In the genomic region with DNA sequence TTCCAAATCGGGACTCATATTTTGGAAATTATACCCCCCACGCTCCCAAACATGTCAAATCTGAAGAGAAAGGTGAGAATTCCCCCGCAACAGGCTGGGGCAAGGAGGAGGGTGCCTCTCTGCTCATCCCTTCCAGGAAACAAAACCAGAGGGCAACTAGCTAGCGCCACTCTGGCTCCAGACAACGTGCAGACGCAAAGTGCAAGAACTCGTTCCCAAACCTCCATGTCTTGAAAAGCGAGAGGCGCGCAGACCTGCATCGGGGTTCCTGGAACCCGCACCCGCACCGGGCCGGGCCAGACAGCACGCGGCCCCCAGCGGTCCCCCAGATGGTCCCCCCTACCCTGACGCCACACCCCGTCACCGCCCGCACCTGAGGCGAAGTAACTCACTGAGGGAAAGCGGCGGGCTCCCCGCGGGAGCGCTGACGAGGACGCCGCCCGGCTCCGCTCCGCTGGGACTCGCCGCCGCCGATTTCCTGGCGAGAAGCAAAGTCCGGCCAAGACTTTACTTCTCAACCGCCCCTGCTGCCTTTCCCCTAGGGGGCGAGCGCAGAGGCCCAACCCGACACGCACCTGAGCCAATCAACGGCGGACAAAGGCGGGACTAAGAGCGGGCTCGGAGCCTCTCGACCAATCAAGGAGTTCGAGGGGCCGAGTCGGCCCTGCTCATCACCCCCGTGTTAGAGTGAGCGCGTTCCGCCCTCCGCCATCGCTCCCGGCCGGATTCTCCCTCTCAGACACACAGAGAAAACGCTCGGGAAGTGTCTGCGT, we compare ENCODE assay signal across 8 mouse cellular contexts. TPM values are rescaled to one million over a fixed set of nuclear protein-coding genes. Genes with fewer than 3 reads are reported as not detected.
DNase-seq lines count a peak whose midpoint lies in the region; ATAC-seq lines count a peak whose summit lies in the region.

A gene (minus strand): TSS at position 561 of the 773 bp plus-strand sequence.

- ATAC-seq in erythroblast, adult 5-6 weeks (replicated peaks; ENCODE audit: low FRiP score, poor library complexity, severe bottlenecking), result peak; percentile 93
- ATAC-seq in kidney, embryonic 15.5 days (replicated peaks; ENCODE audit: low FRiP score), result peak; percentile 98
- peak; percentile 97 for ATAC-seq in monocyte, adult 5-6 weeks (replicated peaks; ENCODE audit: insufficient number of reproducible peaks, low FRiP score, low TSS enrichment, poor library complexity, severe bottlenecking)

- peaks cover 12% of the 10 kb centered on the region for H3K36me3 ChIP-seq in heart, embryonic 10.5 days
- H3K36me3 ChIP-seq in kidney, embryonic 15.5 days, result peaks cover 13% of the 10 kb centered on the region

- peak within 1 kb of the TSS; percentile 97 for H3K4me2 ChIP-seq in kidney, embryonic 15.5 days

- DNase-seq in B cell, adult 2 months, result peak; percentile 93 to 94
- DNase-seq in brain, adult 2 months (ENCODE audit: low read depth, low spot score), result peak; percentile 99
- peak; percentile 99 for DNase-seq in heart, embryonic 10.5 days (ENCODE audit: low spot score)
- peak; percentile 97 for DNase-seq in liver
- DNase-seq in spleen, postnatal 4 days (ENCODE audit: low spot score in 2 of 2), result peak; percentile 96 to 97

- H3K9me3 ChIP-seq in heart, embryonic 10.5 days, result no peaks in the 10 kb centered on the region
- H3K9me3 ChIP-seq in kidney, embryonic 15.5 days (replicated peaks), result no peaks in the 10 kb centered on the region

- peak within 1 kb of the TSS; percentile 80 for H3K9ac ChIP-seq in kidney, embryonic 15.5 days

- peak within 1 kb of the TSS; percentile 94 for H3K27ac ChIP-seq in heart, embryonic 10.5 days
- peak within 1 kb of the TSS; percentile 98 for H3K27ac ChIP-seq in kidney, embryonic 15.5 days

- WGBS in heart, embryonic 10.5 days, result under 1% methylated on average over 65 of the region's 65 CpGs
- under 1% methylated on average over 65 of the region's 65 CpGs for WGBS in kidney, embryonic 15.5 days

- peaks cover 25% of the 10 kb centered on the region for H3K4me1 ChIP-seq in heart, embryonic 10.5 days
- peaks cover 39% of the 10 kb centered on the region for H3K4me1 ChIP-seq in kidney, embryonic 15.5 days

- peak within 1 kb of the TSS; percentile 89 for H3K4me3 ChIP-seq in heart, embryonic 10.5 days
- peak within 1 kb of the TSS; percentile 96 for H3K4me3 ChIP-seq in kidney, embryonic 15.5 days (replicated peaks)

- H3K27me3 ChIP-seq in heart, embryonic 10.5 days (ENCODE audit: insufficient read depth, poor library complexity, severe bottlenecking), result no peaks in the 10 kb centered on the region
- H3K27me3 ChIP-seq in kidney, embryonic 15.5 days, result no peaks in the 10 kb centered on the region

RNA-seq across cellular contexts. Expression of the gene that starts here (rescaled TPM):
- 0.84 and 6.5 TPM in 2 replicates for total RNA-seq in erythroblast, adult 5-6 weeks (2015; ENCODE audit: low replicate concordance)
- total RNA-seq in erythroblast, adult 5-6 weeks (2017; ENCODE audit: low replicate concordance), result 1.8 and 2.0 TPM in 2 replicates
- 7.7 and 10.0 TPM in 2 replicates for polyA plus RNA-seq in heart, embryonic 10.5 days (2016; fragmentation: Nextera tagmentation; extraction: Ambion mirVana)
- 14.6 and 15.4 TPM in 2 replicates for polyA plus RNA-seq in kidney, embryonic 15.5 days (2015; fragmentation: Nextera tagmentation; extraction: Ambion mirVana)
- 2.7 to 9.6 TPM (median 2.9 TPM) in 3 replicates for total RNA-seq in monocyte, adult 5-6 weeks (2017)

Comparison
In these comparisons a context has a peak if more than half of its experiments do, and no peak if none do; other contexts are left out.
1. Peak in every context shown above with its lines: DNase-seq, ATAC-seq, H3K4me3 ChIP-seq and H3K27ac ChIP-seq.